Mouse (Mus musculus) spleen, embryonic (tissue): Measurements from ENCODE around the gene Lrrc34.

ENCODE experiments used
- CTCF ChIA-PET: fragments of 350-600 bp; sonication (Branson Sonifier 250); formaldehyde crosslinking; loops from one replicate; lab custom pipeline; 2022; lab: Charles Lee

Lrrc34 gene

DNA sequence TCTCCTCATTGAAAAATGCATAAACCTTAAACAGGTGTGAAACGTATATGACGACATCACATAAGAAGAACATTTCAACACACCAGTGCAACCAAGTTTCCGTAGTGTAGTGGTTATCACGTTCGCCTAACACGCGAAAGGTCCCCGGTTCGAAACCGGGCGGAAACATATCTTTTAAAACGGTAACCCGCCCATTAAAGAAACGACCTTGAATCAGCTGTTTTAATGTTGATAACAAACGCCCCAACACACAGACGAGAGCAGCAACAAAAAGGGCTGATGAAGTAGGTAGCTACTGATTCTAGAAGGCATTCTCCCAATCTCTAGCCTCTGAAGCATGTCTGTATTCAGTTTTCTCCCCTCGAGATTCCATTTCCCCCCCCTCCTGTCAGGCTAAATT lies 46.5 kb downstream of the Lrrc34 start:
- CTCF ChIA-PET, result no interaction called here

DNA sequence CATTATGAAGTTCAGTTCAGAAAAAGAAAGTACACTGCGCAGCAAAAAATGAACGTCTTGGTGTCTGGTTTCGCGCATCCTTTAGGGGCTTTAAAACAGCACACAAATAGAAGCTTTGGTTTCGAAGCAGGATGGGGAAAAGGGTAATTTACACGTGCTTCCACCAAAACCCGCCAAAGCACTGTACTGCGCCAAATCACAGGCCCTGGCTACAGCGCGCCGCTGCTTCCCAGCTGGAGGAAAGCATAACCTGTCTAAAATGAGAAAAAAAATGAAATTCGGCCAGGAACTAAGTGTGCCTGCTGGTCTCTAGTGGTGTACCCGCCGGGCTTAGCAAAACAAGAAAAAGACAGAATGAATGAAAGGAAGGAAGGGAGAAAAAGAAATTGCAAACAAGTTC lies 47.0 kb downstream of the Lrrc34 start:
- CTCF ChIA-PET, result no interaction called here

DNA sequence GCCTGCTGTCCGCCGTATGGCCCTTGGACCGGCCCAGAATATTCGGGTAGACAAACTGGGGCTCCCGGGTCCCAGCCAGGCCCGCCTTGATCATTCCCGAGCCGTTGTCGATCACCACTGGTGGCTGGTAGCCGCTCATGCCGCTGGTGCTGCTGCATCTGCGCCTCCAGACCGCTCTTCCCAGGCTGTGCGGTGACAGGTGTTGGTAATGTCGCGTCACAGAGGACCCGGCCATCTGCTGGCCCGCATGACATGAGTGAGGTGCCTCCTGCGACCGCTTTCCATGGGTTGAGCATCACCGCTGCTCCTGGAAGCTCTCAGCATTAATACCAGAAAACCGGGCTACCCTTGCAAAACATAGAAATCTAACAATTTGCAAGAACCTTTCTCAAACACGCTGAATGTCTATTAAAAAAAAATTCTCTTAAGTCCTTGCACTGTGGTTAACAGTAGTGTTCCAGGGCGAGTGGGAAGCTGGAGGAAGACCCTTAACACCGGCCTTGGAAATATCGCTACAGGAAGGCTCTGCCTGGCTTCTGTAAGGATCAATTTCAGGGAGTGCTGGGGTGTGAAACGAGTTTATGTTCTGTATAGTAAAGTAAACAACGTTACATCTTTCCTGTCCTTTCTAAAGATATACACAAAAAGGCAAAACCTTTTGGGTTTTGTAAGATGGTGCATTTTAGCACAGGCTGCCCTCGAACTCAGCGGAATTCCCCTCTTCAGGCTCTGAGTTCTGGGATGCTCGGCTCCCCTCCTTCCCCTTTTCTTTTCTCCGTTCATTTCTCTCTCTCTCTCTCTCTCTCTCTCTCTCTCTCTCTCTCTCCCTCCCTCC lies 47.7 kb downstream of the Lrrc34 start, which contains the start of gene Actrt3:
TSS of gene Actrt3 (minus strand) at position 229 of the 835 bp plus-strand sequence.
- CTCF ChIA-PET, result interaction anchor here (0.7 kb wide), 1 partner anchor 89 kb away, joined by 3 read pairs; no protein-coding TSS in a partner anchor

DNA sequence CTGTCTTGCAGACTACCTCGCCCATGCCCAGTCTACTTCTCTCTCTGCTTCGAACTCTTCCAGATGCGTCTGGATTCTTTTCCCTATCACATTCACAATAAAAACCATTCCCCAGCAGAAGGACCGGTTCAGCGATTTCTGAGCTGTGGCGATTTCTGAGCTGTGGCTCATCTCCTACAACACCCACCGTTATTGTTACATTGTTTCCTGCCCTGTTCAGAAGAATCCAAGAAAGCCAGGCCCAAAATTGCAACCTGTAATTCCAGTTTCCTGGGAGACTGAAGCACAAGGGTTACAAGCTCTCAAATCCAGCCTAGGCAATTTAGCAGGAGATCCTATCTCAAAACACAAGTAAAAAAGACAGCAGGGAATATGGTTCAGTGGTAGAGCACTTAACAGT lies 50.4 kb downstream of the Lrrc34 start:
- CTCF ChIA-PET, result no interaction called here

DNA sequence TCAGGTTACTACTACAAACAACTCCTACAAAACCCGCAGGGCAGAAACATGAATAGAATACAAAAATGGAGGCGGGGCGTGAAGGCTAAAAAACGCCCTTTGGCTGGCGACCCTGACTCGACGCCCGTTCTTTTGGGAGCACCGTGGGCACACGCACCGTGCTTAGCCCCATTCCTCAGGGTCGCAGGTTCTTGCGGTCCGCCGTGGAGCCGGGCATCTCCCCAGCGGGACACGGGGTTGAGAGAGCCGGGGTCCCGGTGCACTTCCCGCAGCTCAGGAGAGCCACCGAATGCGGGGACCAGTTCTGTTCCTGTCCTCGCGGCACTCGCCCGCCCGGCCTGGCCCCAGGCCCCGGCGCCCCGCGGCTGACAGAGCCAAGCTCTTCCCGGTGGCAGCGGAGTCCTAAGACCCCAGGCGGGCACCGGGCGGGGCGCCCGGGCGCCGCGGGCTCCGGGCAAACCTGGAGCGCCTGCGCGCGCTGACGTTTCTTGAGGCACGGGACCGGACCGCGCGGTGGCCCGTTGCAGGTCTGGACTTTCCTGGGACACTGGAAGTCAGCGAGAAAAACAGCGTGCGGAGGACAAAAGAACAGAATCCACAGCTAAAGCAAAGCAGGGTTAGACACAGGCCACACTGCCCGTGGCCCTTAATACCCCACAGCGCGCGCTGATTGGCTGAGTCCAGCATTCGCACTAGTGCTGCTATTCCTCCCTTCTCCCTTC lies 52.4 kb downstream of the Lrrc34 start:
- CTCF ChIA-PET, result no interaction called here

DNA sequence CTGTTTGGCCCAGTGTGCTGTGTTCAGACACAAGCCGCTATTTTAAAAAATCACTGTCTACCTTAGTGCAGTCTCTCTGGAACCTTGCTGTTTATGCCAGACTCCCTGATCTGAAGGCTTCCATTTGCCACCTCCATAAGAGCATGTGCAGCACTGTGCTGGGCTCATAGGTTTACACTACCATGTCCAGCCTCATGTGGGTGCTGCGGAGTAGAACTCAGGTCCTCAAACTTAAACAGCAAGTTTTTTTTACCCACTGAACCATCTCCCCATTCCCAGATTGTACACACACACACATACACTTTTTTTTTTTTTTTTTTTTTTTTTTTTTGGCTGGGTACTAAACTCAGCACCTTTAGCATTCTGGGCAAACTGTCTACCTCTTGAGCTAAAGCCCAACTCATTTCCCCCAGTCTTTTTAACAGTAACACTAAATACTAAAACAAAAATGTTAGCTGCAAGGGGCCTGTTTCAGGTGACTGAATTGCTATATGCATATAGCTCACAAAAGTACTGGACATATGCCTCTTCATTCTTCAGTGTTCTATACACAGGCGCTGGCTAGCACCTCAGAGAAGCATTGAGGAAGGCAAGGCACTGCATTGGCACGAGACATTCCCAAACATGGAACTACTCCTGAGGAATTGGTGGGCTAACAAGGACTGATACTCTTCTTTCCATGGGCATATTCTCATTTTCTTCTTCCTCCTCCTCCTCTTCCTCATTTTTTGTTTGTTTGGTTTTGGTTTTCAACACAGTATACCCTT lies 53.8 kb downstream of the Lrrc34 start:
- CTCF ChIA-PET, result interaction anchor here (0.6 to 0.7 kb wide), 2 partner anchors 199 to 423 kb away, joined by 4 to 14 read pairs; partner anchors contain the start of gene Sec62

DNA sequence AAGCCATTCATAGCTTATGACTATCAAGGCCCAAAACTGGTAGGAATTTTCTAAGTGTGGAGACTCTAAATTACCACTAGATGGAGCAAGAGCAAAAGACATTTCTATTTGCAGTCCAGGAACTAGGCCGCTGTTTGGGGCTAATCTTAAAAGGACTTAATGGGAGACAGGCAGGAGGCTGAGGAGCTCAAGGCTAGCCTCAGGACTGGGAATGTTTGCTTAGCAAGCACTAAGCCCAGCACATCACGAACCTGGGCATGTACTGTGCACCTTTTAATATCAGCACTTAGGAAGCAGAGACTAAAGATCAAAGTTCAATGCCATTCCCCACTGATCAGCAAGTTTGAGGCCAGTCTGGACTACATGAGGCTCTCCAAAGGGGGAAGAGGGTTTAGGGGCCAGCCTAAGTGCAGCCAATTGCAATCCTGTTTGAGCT lies 55.2 kb downstream of the Lrrc34 start:
- CTCF ChIA-PET, result interaction anchor here (0.6 kb wide), 2 partner anchors 11 to 1697 kb away, joined by 3 to 4 read pairs; no protein-coding TSS in a partner anchor

DNA sequence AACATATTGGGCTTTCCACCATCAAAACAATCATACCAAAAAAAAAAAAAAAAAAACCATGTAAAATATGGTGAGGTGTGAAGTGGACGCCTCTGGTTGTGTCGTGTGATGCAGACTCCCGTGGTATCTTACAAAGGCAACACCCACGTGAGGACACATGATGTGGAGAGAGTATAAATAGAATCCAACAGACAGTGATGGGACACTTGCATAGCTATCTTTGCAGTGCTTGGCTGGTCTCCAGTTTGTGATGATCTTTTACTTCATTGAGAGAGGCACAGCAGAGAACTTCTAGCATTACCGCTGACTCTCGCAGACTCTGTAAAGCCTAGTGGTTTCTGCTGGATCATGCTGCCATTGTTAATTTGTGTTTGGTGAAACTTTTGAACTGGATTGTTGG lies 58.8 kb downstream of the Lrrc34 start:
- CTCF ChIA-PET, result interaction anchor here (0.7 kb wide), 1 partner anchor 31 kb away, joined by 7 read pairs; no protein-coding TSS in a partner anchor
